Mouse (Mus musculus): ENCODE data around the gene Gm1043.
A peak's percentile ranks its signal among the peaks of the same experiment; 100 is the strongest.

DNA sequence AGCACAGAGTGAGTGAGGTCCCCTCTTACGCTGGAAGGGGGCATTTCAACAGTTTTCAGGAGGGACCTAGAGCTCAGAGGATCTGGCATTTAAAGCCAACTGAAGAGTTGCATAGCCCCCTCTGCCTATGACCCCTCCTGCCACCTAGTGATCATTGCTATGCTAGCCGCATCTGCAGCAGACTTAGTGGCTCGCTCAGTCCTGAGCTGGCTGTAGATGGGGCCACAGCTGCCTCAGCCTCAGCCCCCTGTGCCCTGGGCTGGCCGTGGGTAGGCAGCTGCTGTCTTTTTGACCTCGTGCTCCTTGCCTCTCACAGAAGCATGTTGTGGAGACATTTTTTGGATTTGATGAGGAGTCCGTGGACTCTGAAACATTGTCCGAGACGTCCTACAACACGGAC lies 32.0 kb downstream of the Gm1043 start:
- no peak for TF ChIP-seq POLR2A (IDR thresholded peaks at IDR 0.05; ENCODE audit: insufficient read depth, low read length)
- peak; percentile 58 for TF ChIP-seq CTCF (IDR thresholded peaks at IDR 0.05; ENCODE audit: low read depth, low read length)
- TF ChIP-seq EP300 (IDR thresholded peaks at IDR 0.05; ENCODE audit: insufficient read depth, low read depth, low read length) = no peak
